Mouse (Mus musculus) splenic B cell, adult 2 months (primary cell): Measurements from ENCODE around the gene Gpc2.

Source experiments
- DNase-seq: peaks from one replicate; pipeline ENCODE4 v3.0.0-alpha.2; 2011; ENCODE audit warnings: low read depth, low spot score
- H3K27me3 ChIP-seq: 2 replicates; pipeline ENCODE4 v1.6.1; 2012; ENCODE audit warnings: mild to moderate bottlenecking, low read length, moderate library complexity, mixed read lengths; ENCODE audit not compliant: control insufficient read depth, poor library complexity, insufficient read depth, severe bottlenecking
- H3K36me3 ChIP-seq: 2 replicates; pipeline ENCODE4 v1.6.1; 2012; ENCODE audit warnings: mild to moderate bottlenecking, low read length, moderate library complexity, mixed read lengths; ENCODE audit not compliant: control insufficient read depth, poor library complexity, insufficient read depth, severe bottlenecking

Gpc2 gene

DNA sequence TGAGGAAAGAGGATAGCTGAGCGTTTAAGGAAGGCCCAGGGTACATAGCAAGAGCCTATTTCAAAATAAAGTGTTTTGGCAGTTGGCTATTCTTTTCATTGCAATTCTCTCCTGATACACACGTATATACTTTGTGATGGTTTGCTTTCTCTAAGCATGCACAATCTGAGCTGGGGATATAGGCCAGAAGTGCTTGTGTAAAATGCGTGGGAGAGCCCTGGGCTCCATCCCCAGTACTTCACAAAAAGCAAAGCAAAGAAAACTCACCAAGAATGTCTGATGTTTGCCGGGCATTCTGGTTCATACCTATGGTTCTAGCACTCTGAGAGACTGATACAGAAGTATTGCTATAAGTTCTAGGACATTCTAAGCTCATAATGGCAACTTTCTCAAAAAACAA, 10.8 kb downstream of the Gpc2 start:
- H3K36me3 ChIP-seq: no peaks in the 10 kb centered on the region

DNA sequence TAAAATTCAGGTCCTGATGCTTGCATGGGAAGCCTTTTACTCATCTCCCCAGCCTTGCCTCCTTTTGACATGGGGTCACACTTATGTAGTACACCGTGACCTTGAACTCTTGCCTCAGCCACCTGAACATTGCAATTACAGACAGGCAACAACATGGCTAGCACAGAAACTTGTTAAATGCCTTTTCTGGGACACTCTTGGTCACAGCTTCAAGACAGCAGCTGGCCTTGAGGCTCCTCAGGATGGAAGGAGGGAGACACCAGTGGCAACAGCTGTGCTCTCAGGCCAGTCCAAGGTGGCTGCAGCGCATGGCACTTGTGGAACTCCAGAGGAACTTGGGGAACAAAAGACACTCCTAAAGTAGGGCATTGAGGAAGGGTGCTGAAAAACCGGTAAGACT, 12.7 kb downstream of the Gpc2 start:
- Histone ChIP-seq H3K27me3 (no peaks in the 10 kb centered on the region), H3K36me3 (no peaks in the 10 kb centered on the region)
- DNase-seq: no peak

More for the DNA sequence above, 10.8 kb downstream of the Gpc2 start:
- no peaks in the 10 kb centered on the region for H3K27me3 ChIP-seq
- no peak for DNase-seq

DNA sequence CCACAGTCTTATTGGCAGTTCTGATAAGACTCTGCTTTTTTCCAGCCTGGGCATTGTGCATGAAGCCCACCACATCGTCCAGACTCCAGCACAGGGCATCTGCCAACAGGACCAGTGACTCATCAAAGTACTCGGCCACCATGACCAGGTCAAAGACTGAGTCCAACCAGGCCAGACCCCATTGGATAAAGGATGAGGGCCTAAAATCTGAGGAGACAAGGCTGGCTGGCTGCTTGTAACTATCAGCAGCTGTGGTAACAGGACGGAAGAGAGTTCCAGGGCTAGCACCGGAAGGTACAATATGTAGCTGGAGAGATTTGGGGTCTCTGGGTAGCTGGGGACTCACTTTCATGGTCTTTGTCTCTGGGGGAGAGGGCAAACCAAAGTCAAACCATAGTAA, 14.1 kb downstream of the Gpc2 start:
- Histone ChIP-seq H3K27me3 (no peaks in the 10 kb centered on the region), H3K36me3 (peaks cover 6% of the 10 kb centered on the region)
- DNase-seq: no peak

DNA sequence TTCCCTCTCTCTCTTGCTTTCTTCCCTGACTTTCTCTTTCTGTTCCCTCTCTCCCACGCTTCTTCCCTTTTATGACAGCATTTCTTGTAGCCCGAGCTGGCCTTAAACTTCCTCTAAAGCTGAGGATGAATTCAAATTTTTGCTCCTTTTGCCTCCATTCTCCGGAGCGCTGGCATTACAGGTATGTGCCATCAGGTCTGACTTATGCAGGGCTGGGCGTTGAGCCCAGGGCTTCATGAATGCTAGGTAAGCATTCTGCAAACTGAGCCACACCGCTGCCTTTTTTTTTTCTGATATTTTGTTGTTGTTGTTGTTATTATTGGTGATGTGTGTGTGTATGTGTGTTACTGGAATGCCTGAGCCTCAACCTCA, 15.6 kb downstream of the Gpc2 start:
- no peak for DNase-seq
- Histone ChIP-seq H3K27me3 (no peaks in the 10 kb centered on the region), H3K36me3 (peaks cover 6% of the 10 kb centered on the region)

DNA sequence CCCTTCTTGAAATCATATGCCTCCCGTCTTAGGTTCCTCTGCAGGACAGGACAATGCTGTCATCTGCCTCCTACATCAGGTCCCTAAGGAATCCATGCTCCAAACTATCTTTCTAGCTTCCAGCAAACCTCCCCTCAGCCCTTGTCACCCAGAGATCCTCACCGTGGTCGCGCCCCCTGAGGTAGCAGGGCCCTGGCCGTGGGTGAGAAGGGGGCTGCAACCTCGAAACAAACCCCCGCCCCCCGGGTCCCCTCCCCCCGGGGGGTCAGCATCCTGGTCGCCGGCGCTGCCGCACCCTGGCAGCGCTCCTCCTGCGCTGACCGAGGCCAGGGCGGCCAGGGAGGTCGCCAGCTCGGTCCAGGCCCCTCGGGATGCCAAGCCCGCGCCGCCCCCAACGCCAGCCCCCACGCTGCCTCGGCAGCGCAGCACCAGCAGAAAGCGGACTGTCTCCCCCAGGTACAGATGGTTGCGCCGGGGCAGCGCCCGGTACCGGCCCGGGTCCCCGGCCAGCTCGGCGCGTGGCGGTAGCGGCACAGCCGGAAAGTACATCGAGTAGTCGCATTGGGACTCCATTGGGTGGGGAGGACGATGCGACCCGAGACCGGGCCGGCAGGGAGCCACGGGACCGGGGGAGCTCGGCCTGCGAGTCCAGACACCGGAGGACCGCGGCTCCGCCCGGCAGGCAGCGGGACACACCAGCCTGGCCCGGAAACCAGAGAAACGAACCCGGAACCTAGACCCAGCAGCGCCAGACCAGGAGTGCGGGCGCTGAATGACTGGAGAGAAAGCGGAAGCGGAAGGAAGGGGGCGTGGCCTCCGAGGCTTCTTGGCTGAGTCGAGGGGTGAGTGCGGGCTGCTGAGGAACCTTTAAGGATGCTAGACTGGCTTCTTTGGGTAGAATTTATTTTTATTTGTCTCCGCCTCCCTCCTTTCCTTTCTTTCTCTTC, 16.3 kb downstream of the Gpc2 start, which contains the start of gene BC037034:
Gene BC037034, minus strand, starts transcription at position 774 of the 947 bp plus-strand sequence.
- DNase-seq: peak; percentile 94
- Histone ChIP-seq H3K36me3 (peaks cover 10% of the 10 kb centered on the region), H3K27me3 (no peaks in the 10 kb centered on the region)

DNA sequence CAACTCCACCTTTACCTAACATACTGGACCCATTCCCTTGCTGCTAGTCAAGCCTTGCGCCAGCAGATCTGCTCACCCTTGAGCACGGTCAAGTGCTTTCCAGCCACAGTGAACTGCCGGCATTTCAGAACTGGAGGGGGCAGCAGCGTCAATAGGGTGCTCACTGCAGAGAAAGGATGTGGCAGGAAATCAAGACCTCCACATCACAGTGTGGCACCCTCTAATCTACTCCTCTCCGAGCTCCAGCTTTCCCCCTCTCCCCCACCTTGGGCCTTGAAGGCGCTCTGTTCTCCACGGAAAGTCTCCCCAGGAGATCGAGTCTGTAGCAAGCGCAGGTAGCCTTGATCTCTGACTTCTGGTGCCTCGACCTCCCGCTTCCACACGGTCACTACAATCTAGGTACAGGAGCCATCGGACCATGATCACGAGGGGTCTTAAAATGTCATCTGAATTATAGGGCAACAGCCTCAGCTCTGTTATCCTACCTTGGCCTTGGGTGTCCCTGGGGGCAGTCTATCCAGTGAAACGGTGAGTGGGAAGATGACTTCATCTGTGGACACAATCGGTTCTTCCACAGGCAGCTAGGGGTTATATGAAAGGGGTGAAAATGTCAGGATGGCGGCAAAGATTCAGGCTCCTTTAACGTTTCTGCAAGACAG, 17.1 kb downstream of the Gpc2 start:
- H3K36me3 ChIP-seq: peaks cover 11% of the 10 kb centered on the region
- DNase-seq: no peak
- H3K27me3 ChIP-seq: no peaks in the 10 kb centered on the region

DNA sequence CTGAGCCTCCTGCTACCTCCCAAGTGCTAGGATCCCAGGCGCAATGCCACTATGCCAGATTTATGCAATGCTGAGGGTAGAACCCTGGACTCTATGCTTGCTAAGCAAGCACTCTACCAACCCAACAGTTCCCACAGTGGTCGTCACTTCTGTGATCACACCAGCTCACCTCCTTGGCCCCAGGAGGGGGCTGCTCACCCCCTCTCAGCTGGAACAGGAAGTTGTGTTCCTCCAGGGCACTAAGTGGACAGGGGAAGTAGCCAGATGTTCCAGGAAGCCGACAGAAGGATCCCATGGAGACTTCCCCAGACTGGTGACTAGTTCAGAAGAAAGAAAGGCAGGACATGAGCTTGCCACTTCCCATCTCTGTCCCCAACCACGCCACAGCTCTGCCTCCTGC, 17.8 kb downstream of the Gpc2 start:
- Histone ChIP-seq H3K27me3 (no peaks in the 10 kb centered on the region), H3K36me3 (peaks cover 11% of the 10 kb centered on the region)
- no peak for DNase-seq

DNA sequence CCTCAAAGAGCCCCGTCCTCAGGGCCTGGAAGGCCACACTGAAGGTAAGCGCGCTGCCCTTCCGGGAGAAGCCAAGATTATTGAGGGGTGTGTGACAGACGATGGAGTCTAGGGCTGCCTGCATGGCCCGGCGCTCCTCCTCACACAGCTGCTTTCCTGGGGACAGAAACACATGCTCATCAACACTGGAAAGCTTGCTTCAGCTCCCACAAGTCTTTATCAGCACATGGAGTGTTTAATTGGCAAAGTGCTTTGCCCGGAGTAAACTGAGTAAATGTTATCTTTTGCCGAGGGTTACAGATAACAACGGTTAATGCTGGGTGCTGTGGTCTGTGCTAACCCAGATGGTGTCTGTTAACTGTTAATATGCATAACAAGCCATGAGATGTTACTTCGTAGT, 19.0 kb downstream of the Gpc2 start:
- Histone ChIP-seq H3K36me3 (peaks cover 11% of the 10 kb centered on the region), H3K27me3 (no peaks in the 10 kb centered on the region)
- DNase-seq: no peak

DNA sequence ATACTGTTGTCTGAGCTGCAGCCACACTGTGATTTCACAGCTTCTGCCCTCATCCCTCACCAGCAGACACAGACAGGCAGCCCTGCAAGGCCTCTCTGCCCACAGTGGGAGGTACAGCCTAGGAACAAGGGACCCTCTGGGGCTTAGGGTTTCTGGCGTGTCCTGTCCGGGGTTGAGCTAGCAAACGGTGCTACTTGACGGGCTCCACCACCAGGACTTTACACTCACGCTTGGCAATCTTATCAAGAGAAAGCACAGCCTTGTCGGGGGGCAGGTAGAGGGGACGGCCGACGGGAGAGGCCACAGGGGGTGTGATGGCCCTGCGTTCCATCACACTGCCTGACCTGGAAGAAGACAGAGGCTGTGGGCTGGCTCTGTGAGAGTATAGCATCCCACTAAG, 19.8 kb downstream of the Gpc2 start:
- Histone ChIP-seq H3K36me3 (peaks cover 11% of the 10 kb centered on the region), H3K27me3 (no peaks in the 10 kb centered on the region)
- DNase-seq: no peak

DNA sequence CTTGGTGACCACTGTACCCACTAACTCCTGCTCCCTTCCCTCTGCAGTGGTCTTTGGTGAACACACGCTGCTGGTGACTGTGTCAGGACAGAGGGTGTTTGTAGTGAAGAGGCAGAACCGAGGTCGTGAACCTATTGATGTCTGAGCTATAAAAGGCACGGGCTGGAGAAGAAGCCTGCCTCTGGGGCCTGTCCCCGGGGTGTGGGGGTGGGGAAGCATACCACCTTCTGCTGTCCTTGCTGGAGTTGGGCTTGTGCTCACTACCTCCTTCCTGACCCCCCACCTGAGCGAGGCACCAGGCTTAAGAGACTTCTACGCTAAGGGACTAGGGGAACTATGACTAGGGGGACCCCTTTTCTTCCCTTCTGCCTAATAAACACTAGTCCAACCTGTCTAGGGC, 20.8 kb downstream of the Gpc2 start:
- no peak for DNase-seq
- Histone ChIP-seq H3K36me3 (peaks cover 11% of the 10 kb centered on the region), H3K27me3 (no peaks in the 10 kb centered on the region)

DNA sequence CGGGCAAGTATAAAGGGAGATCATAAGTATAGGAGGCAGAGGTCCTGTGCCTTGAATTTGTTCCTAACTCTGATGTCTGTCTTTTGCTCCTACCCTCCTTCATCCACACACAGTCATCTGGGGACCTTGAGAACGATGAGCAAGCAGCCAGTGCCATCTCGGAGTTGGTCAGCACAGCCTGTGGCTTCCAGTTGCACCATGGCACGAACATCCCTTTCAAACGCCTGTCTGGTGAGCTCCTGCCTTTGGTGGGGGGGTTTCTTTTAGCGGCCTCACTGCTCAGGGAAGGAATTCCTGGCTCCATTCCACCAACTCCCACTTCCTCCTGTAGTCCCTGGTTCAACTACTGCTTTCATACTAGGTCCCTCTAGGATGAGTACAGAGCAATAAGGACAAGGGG, 21.3 kb downstream of the Gpc2 start:
- no peak for DNase-seq
- H3K36me3 ChIP-seq: peaks cover 11% of the 10 kb centered on the region
- no peaks in the 10 kb centered on the region for H3K27me3 ChIP-seq

DNA sequence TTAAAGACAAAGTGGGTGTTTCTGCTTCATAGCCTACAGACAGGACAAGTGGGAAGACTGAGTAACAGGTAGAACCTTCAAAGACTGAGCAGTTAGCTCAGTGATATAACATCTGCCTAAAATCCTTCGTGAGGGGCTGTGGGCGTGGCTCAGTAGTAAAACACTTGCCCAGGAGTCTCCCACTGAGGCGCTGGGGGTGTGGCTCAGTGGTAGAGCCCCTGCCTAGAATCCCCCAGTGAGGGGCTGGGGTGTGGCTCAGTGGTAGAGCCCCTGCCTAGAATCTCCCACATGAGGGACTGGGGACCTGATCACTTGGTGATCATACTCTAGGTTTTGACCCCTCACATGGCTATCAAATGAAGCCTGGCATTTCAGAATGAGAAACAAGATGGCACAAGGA, 21.7 kb downstream of the Gpc2 start:
- H3K27me3 ChIP-seq: no peaks in the 10 kb centered on the region

DNA sequence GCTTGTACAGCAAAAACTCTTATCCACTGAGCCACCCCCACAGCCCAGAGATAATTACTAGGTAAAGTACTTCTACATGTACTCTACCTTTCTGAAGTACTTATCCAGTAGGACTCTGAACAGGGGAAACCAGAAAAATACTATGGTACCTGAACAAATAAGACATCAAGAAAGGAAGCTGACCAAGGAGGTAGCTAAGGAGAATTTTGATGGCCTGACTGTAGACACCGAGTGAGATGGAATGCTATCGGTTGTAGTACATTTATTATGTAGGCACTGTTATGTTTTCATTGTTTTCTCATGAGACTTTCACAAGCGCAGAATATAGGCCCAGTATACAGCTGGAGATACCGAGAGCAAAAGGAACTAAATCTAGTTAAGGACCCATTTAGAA, 22.2 kb downstream of the Gpc2 start:
- Histone ChIP-seq H3K36me3 (peaks cover 11% of the 10 kb centered on the region), H3K27me3 (no peaks in the 10 kb centered on the region)
- DNase-seq: no peak

More for the DNA sequence above, 21.7 kb downstream of the Gpc2 start:
- DNase-seq: no peak
- H3K36me3 ChIP-seq: peaks cover 11% of the 10 kb centered on the region

DNA sequence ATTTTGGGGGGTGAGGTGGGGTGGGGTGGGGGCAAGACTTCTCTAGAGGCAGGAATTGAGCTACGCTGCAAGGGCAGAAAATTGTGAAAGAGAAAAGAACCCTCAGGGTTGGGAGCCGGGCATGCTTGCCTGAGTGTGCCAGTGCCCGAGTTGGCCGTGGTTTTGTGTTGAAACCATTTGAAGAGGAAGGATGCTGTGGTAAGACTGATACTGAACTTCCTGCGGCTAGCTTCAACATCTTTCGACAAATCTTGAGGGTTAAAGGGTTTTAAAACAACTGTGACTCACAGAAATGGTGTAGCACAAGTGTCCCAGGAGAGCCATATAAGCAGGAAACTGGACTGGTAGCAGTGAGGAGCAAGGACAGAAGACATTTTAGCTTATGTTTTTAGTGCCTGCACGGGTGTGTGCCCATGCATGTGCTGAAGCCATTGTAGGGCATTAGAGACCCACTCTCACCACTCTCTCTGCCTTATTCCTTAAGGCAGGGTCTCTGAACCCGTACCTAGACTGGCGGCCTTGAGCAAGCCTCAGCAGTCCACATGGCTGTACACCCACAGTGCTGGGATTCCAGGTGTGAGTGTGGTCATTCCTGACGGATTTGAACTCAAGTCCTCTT, 22.7 kb downstream of the Gpc2 start:
- DNase-seq: peak; percentile 59
- no peaks in the 10 kb centered on the region for H3K27me3 ChIP-seq
- H3K36me3 ChIP-seq: peaks cover 11% of the 10 kb centered on the region

DNA sequence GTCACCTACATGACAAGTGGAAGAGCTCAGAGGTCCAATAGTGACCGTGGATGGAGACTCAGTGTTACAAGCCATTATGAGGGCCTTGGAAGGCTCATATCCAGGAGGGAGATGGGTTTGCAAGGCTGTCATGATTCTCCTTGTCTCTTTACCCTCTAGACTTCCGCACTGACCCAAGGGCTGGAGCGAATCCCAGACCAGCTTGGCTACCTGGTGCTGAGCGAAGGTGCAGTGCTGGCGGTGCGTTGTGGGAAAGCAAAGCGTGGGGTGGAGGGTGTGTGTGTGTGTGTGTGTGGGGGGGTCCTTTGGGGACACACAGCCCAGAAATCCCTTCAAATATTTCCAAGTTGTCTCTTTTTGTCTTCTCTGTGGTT, 23.7 kb downstream of the Gpc2 start:
- no peak for DNase-seq
- H3K27me3 ChIP-seq: no peaks in the 10 kb centered on the region

More for the DNA sequence above, 23.7 kb downstream of the Gpc2 start:
- H3K36me3 ChIP-seq: peaks cover 7% of the 10 kb centered on the region
